Mouse (Mus musculus) thymus, postnatal 4 days (tissue): ENCODE measurements around the gene Nlrp1b.

ENCODE experiments used
- DNase-seq: peaks from one replicate; pipeline ENCODE4 v3.0.0; 2021

Gene Nlrp1b

GRCm38 (mm10) chr11:71230684-71231480 is at the start of gene Nlrp1b:
Gene Nlrp1b, minus strand, starts transcription at chr11:71230733.
- DNase-seq: no peak

DNA sequence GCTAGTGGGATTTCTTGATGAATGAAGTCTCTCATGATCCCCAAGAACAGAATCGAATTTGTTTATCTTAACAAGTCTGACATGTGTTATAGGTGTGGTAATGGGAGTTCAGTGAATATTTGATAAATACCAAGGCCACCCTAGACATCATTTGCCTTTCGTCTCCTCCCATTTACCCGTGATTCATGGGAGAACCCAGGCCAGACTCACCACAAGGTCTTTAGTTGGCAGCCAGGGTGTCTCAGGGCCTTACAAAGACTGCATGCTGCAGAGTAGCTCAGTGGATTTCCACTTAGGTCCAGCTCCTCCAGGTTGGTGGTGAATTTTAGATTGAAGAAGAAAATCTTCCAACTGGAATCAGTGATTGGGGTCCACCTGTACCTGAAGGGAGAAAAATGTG is 30.5 kb upstream of the Nlrp1b start:
- DNase-seq: no peak

DNA sequence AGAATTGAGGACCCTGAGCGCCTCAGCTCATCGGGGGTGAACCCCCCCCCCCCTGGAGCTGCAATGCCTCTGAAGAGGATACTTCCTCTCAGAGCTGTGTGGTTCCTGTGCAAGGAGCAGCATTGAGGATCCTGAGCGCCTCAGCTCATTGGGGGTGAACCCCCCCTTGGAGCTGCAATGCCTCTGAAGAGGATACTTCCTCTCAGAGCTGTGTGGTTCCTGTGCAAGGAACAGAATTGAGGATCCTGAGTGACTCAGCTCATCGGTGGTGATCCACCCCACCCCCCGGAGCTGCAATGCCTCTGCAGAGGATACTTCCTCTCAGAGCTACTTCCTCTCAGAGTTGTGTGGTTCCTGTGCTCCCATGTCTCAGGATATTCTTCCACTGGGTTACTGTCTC is 20.8 kb upstream of the Nlrp1b start:
- no peak for DNase-seq

DNA sequence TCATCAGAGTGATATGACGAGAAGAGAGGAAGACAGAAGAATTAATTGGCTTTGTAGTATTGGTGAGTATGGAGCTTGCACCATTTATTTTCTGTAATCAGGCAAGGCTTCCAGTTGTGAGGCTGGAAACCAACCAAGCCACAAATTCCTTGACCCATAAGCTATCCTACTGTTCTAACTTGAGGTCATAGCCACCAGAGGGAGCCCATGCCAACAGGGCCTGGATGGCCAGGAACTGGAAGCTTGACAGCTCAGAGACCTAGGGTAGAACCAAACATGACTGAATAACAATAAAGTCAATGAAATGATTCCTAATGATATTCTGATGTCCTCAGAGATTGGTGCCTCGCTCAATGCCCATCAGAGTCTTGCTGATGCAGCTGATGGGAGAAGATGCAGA is 5.9 kb downstream of the Nlrp1b start:
- DNase-seq: no peak

DNA sequence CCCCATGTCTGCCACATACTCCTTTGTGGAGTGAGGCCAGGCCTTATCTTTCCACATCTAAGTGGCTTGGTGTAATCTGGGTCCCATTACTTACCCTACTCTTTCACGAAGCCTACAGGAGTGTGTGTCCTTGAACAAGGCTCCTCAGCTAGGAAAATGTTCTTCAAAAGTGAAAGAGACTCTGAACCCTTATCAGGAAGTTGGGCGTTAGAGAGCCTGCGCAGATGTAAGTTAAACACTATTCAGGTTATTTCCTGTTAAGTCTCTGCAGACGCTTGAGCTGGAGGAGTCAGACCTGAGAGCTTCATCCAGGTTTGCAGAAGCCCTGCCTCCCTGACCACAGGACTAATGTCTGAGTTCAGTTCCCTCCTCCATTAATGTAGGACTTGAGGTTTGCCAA is 27.8 kb downstream of the Nlrp1b start:
- peak; percentile 16 for DNase-seq

DNA sequence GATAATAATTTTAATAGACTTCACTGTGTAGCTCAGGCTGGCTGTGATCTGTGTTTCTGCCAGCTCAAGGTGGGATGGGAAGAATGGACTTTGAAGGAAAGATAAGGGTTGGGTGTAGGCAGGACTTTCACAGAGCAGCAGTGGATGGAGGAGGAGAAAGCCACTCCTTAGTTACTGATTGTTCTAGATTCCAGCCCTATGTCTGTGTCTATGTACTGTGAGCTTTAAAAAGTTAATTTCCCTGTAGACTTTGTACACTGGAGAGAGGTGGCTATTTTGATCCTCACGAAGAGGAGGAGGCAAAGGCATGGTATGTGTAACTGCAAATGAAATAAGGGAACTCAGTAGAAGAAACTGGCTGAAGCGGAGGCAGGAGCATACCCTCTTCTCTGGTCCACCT is 31.2 kb downstream of the Nlrp1b start:
- no peak for DNase-seq

DNA sequence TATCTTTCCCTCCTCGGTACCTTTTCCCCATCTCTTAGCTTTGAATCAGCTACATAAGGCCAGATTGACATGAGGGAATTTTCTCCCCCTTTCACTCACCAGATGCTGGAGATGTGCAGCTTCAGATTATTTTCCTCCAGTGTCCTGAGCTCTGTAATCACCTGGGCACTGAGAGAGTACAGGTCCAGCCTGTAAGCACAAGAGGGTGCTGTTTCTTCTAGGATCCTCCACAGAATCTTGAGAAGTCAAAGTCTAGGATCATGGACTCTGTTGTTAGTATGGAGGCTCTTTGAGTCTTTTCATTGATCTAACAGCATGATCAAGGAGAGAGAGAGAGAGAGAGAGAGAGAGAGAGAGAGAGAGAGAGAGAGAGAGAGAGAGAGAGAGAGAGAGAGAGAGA is 60.9 kb downstream of the Nlrp1b start:
- DNase-seq: no peak

GRCm38 (mm10) chr11:71164139-71164538 is 66.4 kb downstream of the Nlrp1b start:
- no peak for DNase-seq

DNA sequence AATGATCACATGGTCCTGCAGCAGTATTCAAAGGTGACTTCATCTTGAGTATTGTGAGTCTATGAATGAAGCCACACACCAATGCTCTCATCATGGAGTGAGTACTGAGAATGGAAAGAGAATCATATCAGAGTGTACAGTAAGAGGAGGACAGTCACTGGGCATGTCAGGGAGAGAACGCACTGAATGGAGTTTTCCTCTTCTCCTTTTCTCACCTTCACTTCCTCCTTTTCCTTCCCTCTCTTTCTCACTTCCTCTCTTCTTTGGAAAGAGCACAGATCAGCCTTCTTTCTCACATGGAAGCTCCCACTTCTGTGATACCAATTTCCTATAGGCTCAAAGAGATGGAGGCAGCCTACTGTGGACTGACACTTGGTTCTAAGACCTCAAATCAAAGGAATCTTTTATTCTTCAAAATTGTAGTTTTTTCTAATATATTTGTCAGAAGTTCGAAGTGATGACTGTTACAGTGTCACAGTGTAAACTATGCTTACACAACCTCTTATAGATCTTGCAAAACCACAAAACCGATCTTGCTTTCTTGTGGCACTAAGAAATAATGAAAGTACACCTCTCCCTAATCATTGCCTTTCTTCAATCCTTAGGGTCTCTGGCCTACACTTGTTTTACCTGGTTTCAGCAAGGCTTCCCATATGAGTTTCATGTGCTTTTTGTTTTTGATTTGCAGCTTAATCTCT is 70.9 kb downstream of the Nlrp1b start:
- no peak for DNase-seq

DNA sequence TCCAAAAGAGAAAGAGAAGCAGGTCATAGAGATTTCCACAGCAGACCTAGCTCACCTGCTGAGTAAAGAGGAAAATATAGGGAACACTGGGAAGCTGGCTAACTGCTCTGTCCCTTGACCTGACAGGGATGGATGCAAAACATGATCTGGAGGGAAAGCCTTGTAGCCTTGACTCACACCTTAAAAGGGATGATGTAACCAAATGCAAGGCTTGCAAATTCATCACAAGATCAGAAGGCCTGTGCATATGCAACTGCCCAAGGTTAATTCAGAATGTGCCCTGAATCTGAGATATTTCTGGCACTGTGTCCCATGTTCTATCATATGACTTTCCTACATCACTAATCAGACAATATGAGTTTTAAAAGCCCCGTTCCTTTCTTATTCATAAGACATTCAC is 75.3 kb downstream of the Nlrp1b start:
- DNase-seq: no peak

DNA sequence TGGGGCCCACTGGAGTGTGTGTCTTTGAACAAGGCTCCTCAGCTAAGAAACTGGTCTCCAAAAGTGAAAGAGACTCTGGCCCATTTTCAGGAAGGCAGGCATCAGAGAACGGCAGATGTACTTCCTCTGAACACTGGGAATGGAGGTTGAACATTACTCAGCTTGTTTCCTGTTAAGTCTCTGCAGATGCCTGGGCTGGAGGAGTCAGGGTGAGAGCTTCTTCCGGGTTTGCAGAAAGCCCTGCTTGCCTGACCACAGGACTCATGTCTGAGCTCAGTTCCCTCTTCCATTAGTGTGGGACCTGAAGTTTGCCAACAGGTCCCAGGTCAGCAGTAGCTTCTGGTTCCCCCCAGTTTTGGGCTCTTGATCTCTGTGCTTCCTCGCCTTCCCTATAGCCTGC is 85.9 kb downstream of the Nlrp1b start, which contains the start of gene Nlrp1a:
Gene Nlrp1a, minus strand, starts transcription at position 44 of the 400 bp plus-strand sequence.
- peak; percentile 36 for DNase-seq

DNA sequence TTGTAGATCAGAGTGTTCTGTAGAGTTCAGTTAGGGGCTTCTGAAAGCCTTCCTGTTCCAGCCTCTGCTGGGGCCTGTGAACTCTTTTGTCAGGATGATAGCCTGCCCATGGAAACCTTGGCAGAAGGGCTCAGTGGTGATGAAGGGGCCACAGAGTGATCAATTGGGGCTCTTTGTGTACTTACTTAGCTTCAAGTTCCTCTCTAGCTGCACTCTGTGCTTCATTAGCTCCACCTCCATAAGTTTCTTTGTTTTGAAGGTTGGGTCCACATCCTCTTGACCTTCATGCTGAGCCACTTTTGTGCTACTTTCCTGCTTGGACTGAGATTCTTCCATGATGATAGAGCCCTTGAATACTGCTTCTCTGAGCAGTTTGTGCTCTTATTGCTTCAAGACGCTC is 88.5 kb downstream of the Nlrp1b start:
- DNase-seq: no peak

GRCm38 (mm10) chr11:71107128-71107527 is 123.4 kb downstream of the Nlrp1b start:
- DNase-seq: no peak

DNA sequence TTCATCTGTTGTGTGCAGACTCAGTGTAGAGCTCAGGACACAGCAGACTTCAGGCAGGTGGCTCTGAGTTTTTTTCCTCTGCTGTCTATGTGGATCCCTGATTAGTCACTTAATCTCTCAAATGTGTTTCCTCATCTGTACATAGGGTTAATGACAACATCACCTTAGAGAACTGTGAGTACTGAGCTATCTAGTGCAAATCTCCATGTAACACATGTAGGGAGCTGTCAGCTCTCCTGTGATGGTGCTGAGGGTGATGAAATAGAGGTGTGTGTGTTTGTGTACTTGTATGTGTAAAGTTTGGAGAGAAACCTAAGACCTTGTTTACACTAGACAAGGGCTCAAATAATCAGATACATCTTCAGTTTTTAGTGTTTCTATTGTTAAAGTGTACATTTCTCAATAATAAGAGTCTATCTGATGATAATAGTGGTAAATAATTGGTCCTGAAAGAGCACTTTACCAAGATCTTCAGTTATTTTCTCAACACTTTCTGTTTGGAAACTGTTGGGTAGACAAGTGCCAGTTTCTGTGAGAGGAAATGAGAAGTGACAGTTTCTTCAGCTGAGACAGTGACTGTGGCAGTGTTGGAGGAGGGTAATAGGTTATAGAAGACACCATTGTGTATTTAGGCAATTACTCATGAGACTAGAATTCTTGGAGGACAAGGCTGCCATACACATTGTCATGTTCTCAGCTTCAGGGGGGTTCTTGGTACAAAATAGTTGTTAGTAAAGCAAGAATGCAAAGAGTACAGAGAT is 124.1 kb downstream of the Nlrp1b start:
- DNase-seq: no peak

DNA sequence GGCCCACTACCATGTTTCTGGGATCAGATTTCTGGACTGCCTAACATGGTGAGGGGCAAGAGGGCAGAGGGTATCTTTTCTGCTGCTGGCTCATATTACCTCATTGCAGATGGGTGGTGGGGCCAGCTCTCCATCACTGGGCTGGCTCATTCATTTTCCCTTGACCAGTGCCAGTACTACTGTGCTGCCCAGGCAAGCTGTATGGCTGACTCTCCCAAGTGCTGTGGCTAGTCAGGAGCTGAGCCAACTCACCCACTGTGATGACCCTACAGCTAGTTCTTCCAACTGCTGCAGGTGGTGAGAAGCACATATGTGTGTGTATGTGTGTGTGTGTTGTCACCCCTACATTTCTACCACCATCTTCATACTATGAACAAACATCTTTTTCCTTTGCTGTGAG is 126.6 kb downstream of the Nlrp1b start:
- no peak for DNase-seq
